Mouse (Mus musculus) embryonic fibroblast, embryonic 13.5 days (primary cell): ENCODE measurements around the gene D330045A20Rik.

Experiments
- CTCF ChIP-seq: IDR thresholded peaks from 2 replicates; pipeline ENCODE4 v1.5.1; 2011; ENCODE audit warnings: mild to moderate bottlenecking, control low read depth, low read length, moderate library complexity, borderline replicate concordance; ENCODE audit not compliant: insufficient read depth
- POLR2A ChIP-seq: IDR thresholded peaks from 2 replicates; pipeline ENCODE4 v1.6.1; 2011; ENCODE audit warnings: low read depth, mild to moderate bottlenecking, control low read depth, low read length, moderate library complexity

GRCm38 (mm10) chrX:139525724-139526123 lies 45.6 kb downstream of the D330045A20Rik start:
- TF ChIP-seq CTCF (no peak), POLR2A (no peak)
